In genomic region chr6:38752495-38752894, GRCm38 (mm10) we compare ENCODE assay signal across 10 mouse cellular contexts.
DNase-seq lines count a peak whose midpoint lies in the region; ATAC-seq and TF ChIP-seq lines count a peak whose summit lies in the region.
"Had no signal": no experiment of that assay in that cellular context is flagged by ENCODE, and none has a peak within 500 bp of the region (broad histone marks: within the 10 kb centered on the region; RNA-seq: fewer than 3 reads in every experiment).

No protein-coding gene starts in this region.

- no peaks in the 10 kb centered on the region for H3K4me1 ChIP-seq in forebrain, embryonic 16.5 days (replicated peaks; ENCODE audit: control insufficient read depth, insufficient read depth, low read length)
- H3K4me1 ChIP-seq in forebrain, embryonic 14.5 days (ENCODE audit: control insufficient read depth, insufficient read depth, low read length): no peaks in the 10 kb centered on the region

- peak; percentile 20; the same call in 1 of the 2 replicates for ATAC-seq in forebrain, embryonic 16.5 days
- ATAC-seq in forebrain, embryonic 14.5 days: no peak
- no peak for ATAC-seq in erythroid progenitor cell, adult 5-6 weeks (replicated peaks; ENCODE audit: low FRiP score, poor library complexity, severe bottlenecking)
- ATAC-seq: forebrain, embryonic 15.5 days had no signal

- TF ChIP-seq CTCF in layer of hippocampus, adult 2 months (conservative IDR thresholded peaks at IDR 0.05): peak; percentile 56

- H3K27ac ChIP-seq in forebrain, embryonic 16.5 days (ENCODE audit: low read length): no peak overlapping the region
- H3K27ac ChIP-seq in forebrain, embryonic 14.5 days (ENCODE audit: low read depth, low read length): no peak overlapping the region
- H3K27ac ChIP-seq in layer of hippocampus, adult 2 months: no peak overlapping the region
- H3K27ac ChIP-seq: forebrain, embryonic 15.5 days; limb, embryonic 13.5 days had no signal

- WGBS in forebrain, embryonic 16.5 days: 78% methylated on average over 6 of the region's 6 CpGs
- 82% methylated on average over 6 of the region's 6 CpGs for WGBS in forebrain, embryonic 14.5 days

- H3K4me2 ChIP-seq in forebrain, embryonic 16.5 days (ENCODE audit: low read length): no peak overlapping the region
- no peak overlapping the region for H3K4me2 ChIP-seq in forebrain, embryonic 14.5 days (ENCODE audit: low read length)
- H3K4me2 ChIP-seq: forebrain, embryonic 15.5 days; limb, embryonic 13.5 days had no signal

- DNase-seq in forebrain, embryonic 14.5 days (ENCODE audit: low spot score): no peak
- no peak for DNase-seq in layer of hippocampus, adult 2 months (ENCODE audit: low spot score in 2 of 2)
- no peak for DNase-seq in layer of hippocampus, adult 9-10 months (ENCODE audit: low spot score)
- peak; percentile 5 for DNase-seq in right cerebral cortex, postnatal 4 days
- DNase-seq in right cerebral cortex, adult 2 months (ENCODE audit: low spot score in 2 of 2): no peak
- peak; percentile 11 for DNase-seq in splenic B cell, adult 2 months (ENCODE audit: low read depth, low spot score)

- no peak overlapping the region for H3K4me3 ChIP-seq in forebrain, embryonic 16.5 days (replicated peaks; ENCODE audit: low read length)
- H3K4me3 ChIP-seq in forebrain, embryonic 14.5 days (ENCODE audit: low read depth, low read length): no peak overlapping the region
- H3K4me3 ChIP-seq in layer of hippocampus, adult 2 months: no peak overlapping the region
- H3K4me3 ChIP-seq: forebrain, embryonic 15.5 days; limb, embryonic 13.5 days had no signal

- no peaks in the 10 kb centered on the region for H3K36me3 ChIP-seq in forebrain, embryonic 16.5 days (ENCODE audit: control insufficient read depth, insufficient read depth)
- H3K36me3 ChIP-seq in forebrain, embryonic 14.5 days (ENCODE audit: control insufficient read depth, insufficient read depth, low read length): no peaks in the 10 kb centered on the region
- H3K36me3 ChIP-seq in splenic B cell, adult 2 months (ENCODE audit: control insufficient read depth, insufficient read depth, low read length, poor library complexity, severe bottlenecking): no peaks in the 10 kb centered on the region
- H3K36me3 ChIP-seq: forebrain, embryonic 15.5 days had no signal

- H3K27me3 ChIP-seq in forebrain, embryonic 16.5 days (replicated peaks; ENCODE audit: control insufficient read depth, insufficient read depth, low read length): no peaks in the 10 kb centered on the region
- H3K27me3 ChIP-seq in forebrain, embryonic 14.5 days (replicated peaks; ENCODE audit: control insufficient read depth, insufficient read depth, low read length): no peaks in the 10 kb centered on the region
- no peaks in the 10 kb centered on the region for H3K27me3 ChIP-seq in splenic B cell, adult 2 months (ENCODE audit: control insufficient read depth, insufficient read depth, low read length, poor library complexity, severe bottlenecking)
- H3K27me3 ChIP-seq: forebrain, embryonic 15.5 days; limb, embryonic 13.5 days had no signal

- H3K9ac ChIP-seq in forebrain, embryonic 16.5 days (replicated peaks; ENCODE audit: low read depth, low read length): no peak overlapping the region
- H3K9ac ChIP-seq in forebrain, embryonic 14.5 days (ENCODE audit: low read length): no peak overlapping the region
- H3K9ac ChIP-seq: forebrain, embryonic 15.5 days; limb, embryonic 13.5 days had no signal

- no peaks in the 10 kb centered on the region for H3K9me3 ChIP-seq in forebrain, embryonic 16.5 days (ENCODE audit: control insufficient read depth, low read length)
- no peaks in the 10 kb centered on the region for H3K9me3 ChIP-seq in forebrain, embryonic 14.5 days (replicated peaks; ENCODE audit: control insufficient read depth, low read length)
- H3K9me3 ChIP-seq: forebrain, embryonic 15.5 days; limb, embryonic 13.5 days had no signal

Comparison
In these comparisons a context has a peak if more than half of its experiments do, and no peak if none do; other contexts are left out.
1. DNase-seq: peak in right cerebral cortex, postnatal 4 days (single experiment) and splenic B cell, adult 2 months (single experiment); none in forebrain, embryonic 14.5 days (single experiment), layer of hippocampus, adult 2 months (0 of 2), layer of hippocampus, adult 9-10 months (single experiment) and right cerebral cortex, adult 2 months (0 of 2).